11 mouse cellular contexts compared by ENCODE assay signal in genomic region chr11:7211211-7211610, GRCm38 (mm10). TPM values are rescaled to one million over a fixed set of nuclear protein-coding genes. Genes with fewer than 3 reads are reported as not detected.
A peak's percentile ranks its signal among the peaks of the same experiment; 100 is the strongest.
DNase-seq lines count a peak whose midpoint lies in the region; ATAC-seq lines count a peak whose summit lies in the region.
"Had no signal": no experiment of that assay in that cellular context is flagged by ENCODE, and none has a peak within 500 bp of the region (broad histone marks: within the 10 kb centered on the region; RNA-seq: fewer than 3 reads in every experiment).

No protein-coding gene starts in this region.

- peaks cover 37% of the 10 kb centered on the region for H3K27me3 ChIP-seq in lung, embryonic 16.5 days (ENCODE audit: control insufficient read depth, insufficient read depth, low read depth, low read length)
- peaks cover 44% of the 10 kb centered on the region for H3K27me3 ChIP-seq in kidney, embryonic 15.5 days
- H3K27me3 ChIP-seq in neural tube, embryonic 13.5 days, result peaks cover 32% of the 10 kb centered on the region

- H3K27ac ChIP-seq in lung, embryonic 16.5 days (ENCODE audit: low read length), result no peak overlapping the region
- no peak overlapping the region for H3K27ac ChIP-seq in kidney, embryonic 15.5 days
- H3K27ac ChIP-seq in neural tube, embryonic 13.5 days (replicated peaks), result peak overlapping the region; percentile 39

- peak overlapping the region; percentile 22; the same call in 1 of the 2 replicates for H3K4me2 ChIP-seq in lung, embryonic 16.5 days (ENCODE audit: low read depth, low read length)
- H3K4me2 ChIP-seq in kidney, embryonic 15.5 days, result peak overlapping the region; percentile 27
- peak overlapping the region; percentile 34 for H3K4me2 ChIP-seq in neural tube, embryonic 13.5 days

- no peaks in the 10 kb centered on the region for H3K36me3 ChIP-seq in lung, embryonic 16.5 days (ENCODE audit: control insufficient read depth, insufficient read depth, low read length)
- H3K36me3 ChIP-seq in kidney, embryonic 15.5 days, result peaks cover 14% of the 10 kb centered on the region; the same call in 1 of the 2 replicates
- H3K36me3 ChIP-seq in neural tube, embryonic 13.5 days, result peaks cover 9% of the 10 kb centered on the region

- 0 out of 2 replicates have a peak overlapping the region, but pooled peaks have one; percentile 15 for H3K9ac ChIP-seq in lung, embryonic 16.5 days (ENCODE audit: low read length)
- no peak overlapping the region for H3K9ac ChIP-seq in kidney, embryonic 15.5 days
- H3K9ac ChIP-seq in neural tube, embryonic 13.5 days, result 0 out of 2 replicates have a peak overlapping the region, but pooled peaks have one; percentile 22

- no peak for ATAC-seq in lung, embryonic 16.5 days (ENCODE audit: low read depth)
- no peak for ATAC-seq in kidney, embryonic 15.5 days (replicated peaks; ENCODE audit: low FRiP score)
- no peak for ATAC-seq in neural tube, embryonic 13.5 days (ENCODE audit: low read depth)
- ATAC-seq: activated CD4-positive, CD25-positive, alpha-beta regulatory T cell, adult 4 months had no signal

- H3K9me3 ChIP-seq in lung, embryonic 16.5 days (ENCODE audit: control insufficient read depth, low read length), result no peaks in the 10 kb centered on the region
- H3K9me3 ChIP-seq in kidney, embryonic 15.5 days (replicated peaks), result no peaks in the 10 kb centered on the region
- H3K9me3 ChIP-seq in neural tube, embryonic 13.5 days, result no peaks in the 10 kb centered on the region

- 16% methylated on average over 9 of the region's 9 CpGs for WGBS in lung, embryonic 16.5 days
- WGBS in kidney, embryonic 15.5 days, result 20% methylated on average over 9 of the region's 9 CpGs
- 6% methylated on average over 9 of the region's 9 CpGs for WGBS in neural tube, embryonic 13.5 days

- peaks cover 28% of the 10 kb centered on the region for H3K4me1 ChIP-seq in lung, embryonic 16.5 days (replicated peaks; ENCODE audit: control insufficient read depth, insufficient read depth, low read length)
- peaks cover 37% of the 10 kb centered on the region for H3K4me1 ChIP-seq in kidney, embryonic 15.5 days
- H3K4me1 ChIP-seq in neural tube, embryonic 13.5 days (replicated peaks), result peaks cover 39% of the 10 kb centered on the region

- peak; percentile 9 for DNase-seq in adrenal gland, adult 8-10 months
- DNase-seq in adrenal gland, adult 18-20 months (ENCODE audit: low spot score in 2 of 2), result no peak
- DNase-seq in lung, postnatal 36 days, result no peak
- DNase-seq in spleen, postnatal 36 days (ENCODE audit: low spot score in 2 of 2), result no peak
- no peak for DNase-seq in urinary bladder, postnatal 10 days (ENCODE audit: low spot score)
- DNase-seq: B cell, adult 2 months had no signal

- H3K4me3 ChIP-seq in lung, embryonic 16.5 days (ENCODE audit: low read length), result no peak overlapping the region; the same call in 1 of the 2 replicates
- H3K4me3 ChIP-seq in kidney, embryonic 15.5 days (replicated peaks), result peak overlapping the region; percentile 17; the same call in 1 of the 2 replicates
- peak overlapping the region; percentile 9; the same call in 1 of the 2 replicates for H3K4me3 ChIP-seq in neural tube, embryonic 13.5 days

RNA-seq across cellular contexts. Expression of gene Igfbp3, which starts 2.5 kb away (rescaled TPM):
- 10 to 100 TPM; 46.2 to 81.3 (median 69.4) TPM for total RNA-seq in adrenal gland, adult 8-10 months (2022)
- 10 to 100 TPM; 49.2 to 73.6 TPM for total RNA-seq in adrenal gland, adult 18-20 months (2021)
- 14.8 and 16.4 TPM in 2 replicates for polyA plus RNA-seq in lung, embryonic 16.5 days (2015; fragmentation: Nextera tagmentation; extraction: Ambion mirVana)
- 82.7 and 90.6 TPM in 2 replicates for polyA plus RNA-seq in kidney, embryonic 15.5 days (2015; fragmentation: Nextera tagmentation; extraction: Ambion mirVana)
- polyA plus RNA-seq in neural tube, embryonic 13.5 days (2015; fragmentation: Nextera tagmentation; extraction: Ambion mirVana), result 20.6 and 27.6 TPM in 2 replicates
- polyA plus RNA-seq: activated CD4-positive, CD25-positive, alpha-beta regulatory T cell, adult 4 months had no signal

RNA-seq across cellular contexts. Expression of gene Igfbp1, which starts 13.6 kb away (rescaled TPM):
- not detected for total RNA-seq in adrenal gland, adult 8-10 months (2022)
- total RNA-seq in adrenal gland, adult 18-20 months (2021), result not detected
- polyA plus RNA-seq in lung, embryonic 16.5 days (2015; fragmentation: Nextera tagmentation; extraction: Ambion mirVana), result 0.58 and 3.4 TPM in 2 replicates
- 5.6 and 8.3 TPM in 2 replicates for polyA plus RNA-seq in kidney, embryonic 15.5 days (2015; fragmentation: Nextera tagmentation; extraction: Ambion mirVana)
- polyA plus RNA-seq in neural tube, embryonic 13.5 days (2015; fragmentation: Nextera tagmentation; extraction: Ambion mirVana), result 0.32 and 0.38 TPM in 2 replicates
- total RNA-seq: layer of hippocampus, postnatal 25 days had no signal
- polyA plus RNA-seq: activated CD4-positive, CD25-positive, alpha-beta regulatory T cell, adult 4 months had no signal

RNA-seq across cellular contexts. Expression of gene Gm11985, which starts 22.8 kb away (rescaled TPM):
- not detected for total RNA-seq in adrenal gland, adult 8-10 months (2022)
- total RNA-seq in adrenal gland, adult 18-20 months (2021), result not detected
- polyA plus RNA-seq in lung, embryonic 16.5 days (2015; fragmentation: Nextera tagmentation; extraction: Ambion mirVana), result 0.15 TPM in 1 of 2 replicates, not detected in the other
- not detected in 2 replicates for polyA plus RNA-seq in kidney, embryonic 15.5 days (2015; fragmentation: Nextera tagmentation; extraction: Ambion mirVana)
- polyA plus RNA-seq in neural tube, embryonic 13.5 days (2015; fragmentation: Nextera tagmentation; extraction: Ambion mirVana), result not detected in 2 replicates
- total RNA-seq: layer of hippocampus, postnatal 25 days had no signal
- polyA plus RNA-seq: activated CD4-positive, CD25-positive, alpha-beta regulatory T cell, adult 4 months had no signal
